Mouse (Mus musculus) ovary, postnatal 14 days (tissue): ENCODE measurements around the gene Gm5134.
A peak's percentile ranks its signal among the peaks of the same experiment; 100 is the strongest.

Experiments used
- DNase-seq: peaks from one replicate; pipeline ENCODE4 v3.0.0; 2022; ENCODE audit warnings: low spot score

Gm5134 gene

GRCm38 (mm10) chr10:75954381-75954811 is at the start of gene Gm5134:
Gene Gm5134, plus strand, starts transcription at chr10:75954514.
- no peak for DNase-seq

- no peak for DNase-seq
Observed at GRCm38 (mm10) chr10:75906882-75907281, 47.4 kb upstream of the Gm5134 start.

DNA sequence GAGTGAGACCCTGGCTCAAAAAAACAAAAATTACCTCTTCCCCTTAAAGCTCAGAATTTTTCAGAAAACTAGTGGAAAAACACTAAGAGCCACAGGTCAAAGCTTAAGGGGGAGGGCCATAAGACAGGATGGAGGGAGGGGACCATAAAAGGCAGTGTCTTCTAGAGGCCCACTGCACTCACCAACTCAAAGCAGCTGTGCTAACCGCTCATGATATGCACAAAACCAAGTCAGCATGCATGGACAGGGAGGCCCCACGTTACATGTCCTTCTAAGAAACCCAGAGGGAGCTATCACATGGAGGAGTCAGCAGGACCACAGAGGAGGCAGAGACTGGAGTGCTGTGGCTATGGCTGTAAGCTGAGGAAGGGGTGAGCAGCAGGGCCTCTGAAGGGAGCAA is 43.6 kb upstream of the Gm5134 start:
- no peak for DNase-seq

DNA sequence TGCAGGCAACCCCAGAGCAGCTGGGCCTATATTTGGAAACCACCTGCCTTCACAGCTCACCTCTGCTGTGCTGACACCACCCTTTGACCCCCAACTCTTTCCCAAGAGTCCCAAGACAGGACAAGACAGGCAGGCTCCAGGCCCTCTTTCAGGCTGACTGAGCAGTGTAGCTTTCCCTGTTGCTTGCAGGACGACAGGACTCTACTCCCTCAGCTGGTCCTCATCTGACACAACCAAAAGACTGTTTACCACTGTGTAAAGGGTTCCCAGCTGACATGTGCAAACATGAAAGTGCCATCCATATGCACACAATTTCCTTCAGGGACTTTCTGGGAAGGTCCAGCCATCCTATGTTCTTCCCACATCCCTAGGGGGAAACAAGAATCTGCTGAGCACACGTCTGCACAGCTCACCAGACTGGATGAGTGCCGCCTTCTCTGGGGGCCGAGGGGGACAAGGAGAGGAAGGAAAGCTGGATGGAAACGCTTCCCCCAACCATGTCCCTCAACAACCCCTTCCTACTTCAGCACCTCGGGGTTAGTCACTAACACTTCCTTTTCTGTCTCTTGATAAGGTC is 41.2 kb upstream of the Gm5134 start:
- no peak for DNase-seq

- DNase-seq = no peak
Observed at GRCm38 (mm10) chr10:75915557-75915956, 38.8 kb upstream of the Gm5134 start.

DNA sequence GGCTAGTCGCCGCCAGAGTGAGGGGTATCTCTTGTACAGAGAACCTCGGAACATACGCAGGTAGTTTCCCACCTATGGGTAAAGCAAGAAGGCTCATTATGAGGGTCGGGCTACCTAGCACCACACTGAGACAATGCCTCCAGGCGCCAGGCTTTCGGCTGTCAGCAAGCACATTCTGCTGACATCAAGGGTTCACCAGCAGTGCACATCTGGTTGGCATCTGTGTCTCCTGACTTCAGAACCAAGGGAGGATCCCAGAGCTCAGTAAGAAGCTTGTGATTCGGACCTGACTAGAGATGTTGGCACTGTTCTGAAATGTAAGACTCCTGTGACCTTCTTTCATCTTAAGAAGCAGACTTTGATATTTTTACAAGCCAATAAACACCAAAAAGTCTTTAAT is 37.5 kb upstream of the Gm5134 start:
- no peak for DNase-seq

DNA sequence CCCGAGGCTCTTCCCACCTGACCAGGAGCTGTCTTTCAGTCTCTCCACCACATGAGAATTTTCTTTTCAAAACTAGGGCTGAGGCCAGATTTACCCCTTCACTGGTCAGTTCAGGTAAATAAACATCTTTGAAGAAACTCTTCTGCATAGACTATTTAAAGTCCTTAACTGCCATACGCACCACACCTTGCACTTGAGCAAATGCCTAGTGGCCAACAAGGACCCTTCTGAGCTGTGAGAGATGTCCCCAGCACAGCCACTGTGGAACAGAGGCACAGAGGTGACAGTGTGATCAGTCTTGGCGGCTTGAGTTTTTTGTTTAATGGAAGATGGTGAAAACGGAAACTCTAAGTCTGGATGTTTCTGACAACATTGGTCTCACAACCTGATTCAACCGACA is 35.3 kb upstream of the Gm5134 start:
- no peak for DNase-seq

- DNase-seq = peak; percentile 94
Observed at GRCm38 (mm10) chr10:75921026-75921725, 33.1 kb upstream of the Gm5134 start, which contains the start of gene Smarcb1. Gene Smarcb1, minus strand, starts transcription at chr10:75921617.

DNA sequence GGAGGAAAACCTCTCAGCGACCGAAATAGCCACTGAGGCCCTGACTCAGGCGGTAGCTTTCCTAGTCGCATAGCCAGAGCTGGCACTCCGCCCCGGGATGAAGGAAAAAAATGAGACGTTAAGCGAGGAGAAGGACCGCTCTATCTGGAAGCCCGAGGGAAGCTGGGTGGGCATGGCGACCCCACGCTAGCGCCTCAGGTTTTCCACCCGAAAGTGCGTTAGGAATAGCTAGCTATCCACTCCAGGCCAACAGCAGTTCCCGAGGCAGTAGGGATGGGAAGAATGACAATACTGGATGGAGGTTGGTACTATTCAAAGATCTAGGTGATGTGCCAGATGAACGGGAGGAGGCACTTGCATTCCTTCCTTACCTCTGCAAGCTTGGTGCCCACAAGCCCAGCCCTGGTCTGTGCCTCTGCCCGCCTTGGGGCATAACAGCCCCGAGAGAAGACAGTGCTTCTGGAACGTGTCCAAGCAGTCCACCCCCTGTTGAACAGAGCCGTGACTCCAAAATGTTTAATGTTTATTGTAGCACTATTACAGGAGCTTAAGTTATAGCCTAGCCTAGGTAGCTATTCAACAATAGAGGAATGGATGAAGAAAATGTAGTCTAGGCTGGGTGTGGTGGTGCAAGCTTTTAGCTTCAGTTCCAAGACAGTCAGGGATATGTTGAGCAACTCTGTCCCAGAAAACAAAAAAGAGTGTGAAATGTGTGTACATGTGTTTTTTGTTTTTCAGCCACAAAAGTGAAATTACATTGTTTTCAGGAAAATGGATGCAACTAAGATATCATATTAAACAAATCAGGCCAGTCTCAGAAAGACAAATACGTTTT is 32.4 kb upstream of the Gm5134 start:
- no peak for DNase-seq

GRCm38 (mm10) chr10:75924324-75924723 is 30.0 kb upstream of the Gm5134 start:
- no peak for DNase-seq

GRCm38 (mm10) chr10:75926396-75926795 is 27.9 kb upstream of the Gm5134 start:
- DNase-seq = no peak

GRCm38 (mm10) chr10:75930304-75930703 is 24.0 kb upstream of the Gm5134 start:
- no peak for DNase-seq

- no peak for DNase-seq
Observed at GRCm38 (mm10) chr10:75931311-75931710, 23.0 kb upstream of the Gm5134 start.

GRCm38 (mm10) chr10:75932081-75932678 is 22.1 kb upstream of the Gm5134 start:
- DNase-seq = no peak

GRCm38 (mm10) chr10:75932891-75933290 is 21.4 kb upstream of the Gm5134 start, which contains the start of gene Chchd10:
Gene Chchd10, plus strand, starts transcription at chr10:75933130.
- DNase-seq = no peak

- no peak for DNase-seq
Observed at GRCm38 (mm10) chr10:75934991-75935390, 19.3 kb upstream of the Gm5134 start.

GRCm38 (mm10) chr10:75935680-75936541 is 18.4 kb upstream of the Gm5134 start, which contains the start of gene Mmp11:
Gene Mmp11, minus strand, starts transcription at chr10:75936496.
- DNase-seq = peak; percentile 59

DNA sequence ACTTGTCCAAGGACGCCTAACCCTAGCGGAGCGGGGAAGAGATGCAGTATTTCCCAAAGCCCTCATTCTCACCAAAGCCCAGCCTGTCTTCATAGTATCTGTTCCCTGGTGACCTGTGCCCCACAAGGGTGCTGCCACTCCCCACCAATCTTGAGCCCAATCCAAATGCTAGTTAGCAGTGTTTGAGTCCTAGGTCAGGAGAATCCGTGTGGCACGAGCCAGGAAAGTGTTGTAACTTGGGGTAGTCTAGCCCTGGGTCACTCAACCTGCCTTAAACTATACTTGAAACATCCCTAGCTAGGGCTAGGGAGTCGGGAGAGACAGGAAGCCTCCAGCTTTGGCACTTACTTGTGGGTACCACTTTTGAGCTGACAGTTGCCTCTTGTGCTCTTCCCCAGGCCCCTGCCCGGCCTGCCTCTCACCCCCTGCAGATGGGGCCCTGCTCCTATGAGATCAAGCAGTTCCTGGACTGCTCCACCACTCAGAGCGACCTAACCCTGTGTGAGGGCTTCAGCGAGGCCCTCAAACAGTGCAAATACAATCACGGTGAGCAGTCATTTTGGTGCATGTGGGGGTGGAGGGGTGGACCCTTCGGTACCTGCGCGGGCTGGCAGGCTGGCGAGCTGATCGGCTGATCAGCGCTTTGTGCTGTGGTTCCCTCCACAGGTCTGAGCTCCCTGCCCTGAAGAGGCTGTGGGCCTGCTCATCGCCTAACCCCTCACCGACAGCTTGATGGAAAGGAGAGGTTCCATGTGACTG is 17.2 kb upstream of the Gm5134 start:
- DNase-seq = no peak

DNA sequence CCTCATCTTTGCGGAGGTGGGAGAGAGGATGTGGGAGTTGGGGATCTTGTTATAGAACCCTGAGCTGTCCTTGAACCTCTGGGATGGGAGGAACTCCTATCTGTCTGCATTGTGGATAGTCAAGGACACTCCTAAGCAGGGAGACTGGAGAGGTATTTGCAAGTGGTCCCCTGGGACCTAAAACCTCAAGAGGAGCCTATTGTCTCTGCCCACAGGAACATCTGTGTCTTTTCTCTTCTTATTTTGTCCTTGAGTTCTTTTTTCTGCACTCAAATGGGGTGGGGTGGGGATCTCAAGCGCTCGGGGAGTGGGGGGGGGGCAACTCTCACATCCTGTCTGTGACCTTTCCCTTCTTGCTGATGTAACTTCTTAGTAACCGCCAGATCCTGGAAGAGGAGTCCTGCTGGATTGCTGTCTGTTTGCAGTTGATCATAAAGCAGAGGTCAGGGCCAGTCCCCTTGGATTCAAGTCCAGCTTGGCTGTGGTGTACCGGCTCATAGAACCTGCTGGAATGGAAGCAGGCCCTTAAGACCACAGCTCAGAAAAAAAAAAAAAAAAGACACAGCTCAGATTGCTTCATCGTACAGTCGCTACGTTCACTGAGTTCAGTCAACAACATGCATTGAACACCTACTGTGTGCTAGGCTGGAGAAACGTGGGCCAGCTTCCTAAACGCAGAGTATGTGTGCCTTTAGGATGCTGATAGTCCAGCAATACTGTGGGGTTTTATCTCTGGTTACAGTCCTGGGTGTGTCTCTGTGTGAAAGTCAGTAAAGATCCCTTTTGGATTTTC is 16.3 kb upstream of the Gm5134 start:
- DNase-seq = no peak
